Mouse (Mus musculus): Measurements from ENCODE around the gene Alox12. TPM values are rescaled to one million over a fixed set of nuclear protein-coding genes. Genes with fewer than 3 reads are reported as not detected.

Gene Alox12
- polyA plus RNA-seq (2014; fragmentation: Nextera tagmentation; extraction: Ambion mirVana), result 3.3 and 3.6 TPM in 2 replicates

DNA sequence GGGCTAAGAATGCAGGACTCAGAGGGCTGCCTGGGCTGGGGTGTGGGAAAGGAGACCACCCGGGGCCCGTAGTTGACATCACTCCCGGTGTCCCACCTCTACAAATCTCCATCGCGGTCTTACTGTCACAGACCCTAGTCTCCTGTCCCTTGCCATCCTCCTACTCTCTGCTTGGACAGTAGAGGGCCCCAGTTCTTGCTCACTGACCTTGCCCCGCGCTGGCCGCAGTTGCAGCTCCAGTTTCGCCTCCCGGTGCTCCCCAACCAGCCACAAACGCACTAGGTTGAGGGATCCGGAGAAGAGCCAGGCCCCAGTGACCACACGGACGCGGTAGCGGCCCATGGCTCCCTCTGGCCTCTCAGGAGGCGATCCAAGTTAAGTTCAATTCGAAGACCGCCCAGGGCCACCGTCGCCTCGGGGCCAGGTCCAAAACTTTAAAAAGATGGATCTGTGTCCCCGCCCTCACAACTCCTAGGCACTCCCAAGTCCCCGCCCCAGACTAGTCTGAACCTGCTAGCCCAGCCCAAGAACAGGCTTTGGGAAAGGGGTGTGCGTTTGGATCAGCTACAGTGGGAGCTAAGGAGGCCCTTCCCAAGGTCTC is at the start of gene Alox12:
Gene Alox12 (minus strand): TSS at position 423 of the 601 bp plus-strand sequence.
- Histone ChIP-seq H3K9me3 (ENCODE audit: control insufficient read depth, low read length) (no peaks in the 10 kb centered on the region), H3K4me3 (ENCODE audit: low read depth, low read length) (peak within 1 kb of the TSS; percentile 20; the same call in 1 of the 2 replicates), H3K36me3 (ENCODE audit: control insufficient read depth, insufficient read depth, low read length) (no peaks in the 10 kb centered on the region), H3K4me2 (ENCODE audit: low read depth, severe bottlenecking) (peak within 1 kb of the TSS; percentile 47), H3K4me1 (ENCODE audit: control insufficient read depth, insufficient read depth, low read length) (no peaks in the 10 kb centered on the region), H3K27me3 (ENCODE audit: control insufficient read depth, insufficient read depth, low read length) (peaks cover 34% of the 10 kb centered on the region), H3K9ac (ENCODE audit: low read length) (no peak within 1 kb of the TSS), H3K27ac (replicated peaks; ENCODE audit: low read depth, low read length) (no peak within 1 kb of the TSS)
- WGBS, result under 1% methylated on average over 25 of the region's 25 CpGs
- ATAC-seq (ENCODE audit: insufficient number of reproducible peaks, low FRiP score, low TSS enrichment, low read depth) (no peak), DNase-seq (ENCODE audit: low spot score) (peak; percentile 55)

DNA sequence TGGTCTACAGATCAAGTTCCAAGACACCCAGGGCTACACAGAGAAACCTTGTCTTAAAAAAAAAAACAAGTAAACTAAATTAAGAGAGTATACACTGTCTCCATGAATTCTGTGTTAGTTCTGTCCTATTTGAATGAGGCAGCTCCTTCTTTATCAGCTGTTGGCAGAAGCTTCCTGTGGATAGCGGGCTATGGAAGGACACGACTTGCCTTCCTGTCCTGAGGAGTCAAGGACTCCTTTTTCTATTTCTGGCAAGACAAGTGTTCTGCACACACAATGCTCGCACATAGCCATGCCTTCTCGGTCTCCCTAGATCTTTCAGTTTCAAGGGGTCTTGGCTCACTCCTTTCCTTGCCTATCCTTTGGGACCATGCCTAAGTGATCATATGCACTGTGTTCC is 47.1 kb upstream of the Alox12 start:
- H3K4me2 ChIP-seq (ENCODE audit: low read depth, severe bottlenecking), result no peak overlapping the region
- H3K27ac ChIP-seq (replicated peaks; ENCODE audit: low read depth, low read length), result no peak overlapping the region
- H3K36me3 ChIP-seq (ENCODE audit: control insufficient read depth, insufficient read depth, low read length), result no peaks in the 10 kb centered on the region
- WGBS, result 88% methylated on average over 4 of the region's 4 CpGs
- DNase-seq (ENCODE audit: low spot score) (no peak), ATAC-seq (ENCODE audit: insufficient number of reproducible peaks, low FRiP score, low TSS enrichment, low read depth) (no peak)
- no peaks in the 10 kb centered on the region for H3K9me3 ChIP-seq (ENCODE audit: control insufficient read depth, low read length)
- H3K4me1 ChIP-seq (ENCODE audit: control insufficient read depth, insufficient read depth, low read length), result no peaks in the 10 kb centered on the region
- H3K9ac ChIP-seq (ENCODE audit: low read length), result no peak overlapping the region
- H3K4me3 ChIP-seq (ENCODE audit: low read depth, low read length), result no peak overlapping the region
- no peaks in the 10 kb centered on the region for H3K27me3 ChIP-seq (ENCODE audit: control insufficient read depth, insufficient read depth, low read length)

DNA sequence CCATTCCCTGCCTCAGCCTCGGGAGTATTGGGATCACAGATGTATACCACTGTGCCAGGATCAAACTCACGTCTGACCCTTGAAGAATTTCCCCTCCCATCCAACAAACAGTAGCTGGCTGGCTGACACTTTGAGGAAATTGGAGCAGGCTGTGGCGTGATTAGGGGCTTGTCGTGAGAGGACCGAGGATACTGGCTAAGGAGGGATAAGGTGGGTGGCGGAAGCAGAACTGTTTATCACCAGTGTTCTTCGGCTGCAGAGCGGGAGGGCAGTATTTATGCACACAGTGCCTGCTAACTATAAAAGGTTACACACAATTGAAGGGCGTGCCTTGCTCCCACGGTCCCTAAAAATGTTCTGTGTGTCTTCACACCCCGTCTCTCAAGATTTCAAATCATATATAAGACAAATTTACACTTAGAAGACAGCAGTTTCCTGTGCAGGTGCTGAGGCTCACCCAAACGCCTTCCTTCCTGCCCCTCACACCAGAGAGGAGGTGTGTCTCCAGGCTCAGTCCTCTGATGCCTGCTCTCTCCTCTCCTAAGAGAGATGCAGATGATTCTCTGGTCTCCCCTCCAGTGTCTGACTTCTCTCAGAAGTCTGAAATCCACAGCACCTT is 42.8 kb upstream of the Alox12 start:
- DNase-seq (ENCODE audit: low spot score) (no peak), ATAC-seq (ENCODE audit: insufficient number of reproducible peaks, low FRiP score, low TSS enrichment, low read depth) (no peak)
- no peaks in the 10 kb centered on the region for H3K27me3 ChIP-seq (ENCODE audit: control insufficient read depth, insufficient read depth, low read length)
- WGBS, result 52% methylated on average over 12 of the region's 12 CpGs
- no peak overlapping the region for H3K27ac ChIP-seq (replicated peaks; ENCODE audit: low read depth, low read length)
- no peaks in the 10 kb centered on the region for H3K9me3 ChIP-seq (ENCODE audit: control insufficient read depth, low read length)
- no peak overlapping the region for H3K9ac ChIP-seq (ENCODE audit: low read length)
- H3K4me3 ChIP-seq (ENCODE audit: low read depth, low read length), result no peak overlapping the region
- H3K4me1 ChIP-seq (ENCODE audit: control insufficient read depth, insufficient read depth, low read length), result no peaks in the 10 kb centered on the region
- H3K4me2 ChIP-seq (ENCODE audit: low read depth, severe bottlenecking), result no peak overlapping the region
- H3K36me3 ChIP-seq (ENCODE audit: control insufficient read depth, insufficient read depth, low read length), result no peaks in the 10 kb centered on the region

DNA sequence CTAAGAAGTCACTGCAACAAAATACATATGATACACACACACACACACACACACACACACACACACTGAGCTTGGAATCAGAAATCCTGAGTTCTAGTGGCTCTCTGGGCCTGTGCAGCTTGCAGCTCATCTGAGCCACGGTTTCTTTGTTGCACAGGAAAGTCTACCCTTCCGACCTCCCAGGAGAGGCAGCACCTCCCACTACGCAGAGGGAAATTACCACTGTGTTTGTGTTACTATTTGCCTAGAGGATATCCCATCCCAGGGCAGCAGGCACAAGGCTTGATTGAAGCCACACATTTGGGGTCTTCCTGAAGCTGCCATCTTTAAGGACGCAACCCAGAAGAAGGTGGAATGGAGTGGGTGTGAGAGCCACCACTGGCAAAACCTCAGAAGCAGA is 42.3 kb upstream of the Alox12 start:
- DNase-seq (ENCODE audit: low spot score), result no peak
- WGBS, result 60% methylated on average over 4 of the region's 4 CpGs

DNA sequence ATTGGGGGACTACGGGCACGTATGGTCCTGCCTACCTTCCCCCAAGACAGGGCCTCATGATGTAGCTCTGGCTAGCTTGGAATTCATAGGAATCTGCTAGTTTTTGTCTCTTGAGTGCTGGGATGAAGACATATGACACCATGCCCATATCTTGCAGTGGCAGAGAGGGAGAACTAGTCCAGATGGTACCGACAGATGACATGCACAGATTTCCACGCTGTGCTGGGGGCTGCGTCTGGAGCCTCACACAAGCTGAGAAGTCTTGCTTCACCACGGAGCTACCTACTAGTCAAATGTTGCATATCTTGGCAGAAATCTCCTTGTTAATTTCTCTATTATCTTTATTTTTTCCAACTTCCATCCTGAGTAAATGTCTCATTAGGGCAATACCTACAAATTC is 38.7 kb upstream of the Alox12 start:
- no peak overlapping the region for H3K9ac ChIP-seq (ENCODE audit: low read length)
- H3K4me1 ChIP-seq (ENCODE audit: control insufficient read depth, insufficient read depth, low read length), result no peaks in the 10 kb centered on the region
- no peaks in the 10 kb centered on the region for H3K27me3 ChIP-seq (ENCODE audit: control insufficient read depth, insufficient read depth, low read length)
- 92% methylated on average over 6 of the region's 6 CpGs for WGBS
- H3K27ac ChIP-seq (replicated peaks; ENCODE audit: low read depth, low read length), result no peak overlapping the region
- DNase-seq (ENCODE audit: low spot score), result no peak
- H3K36me3 ChIP-seq (ENCODE audit: control insufficient read depth, insufficient read depth, low read length), result no peaks in the 10 kb centered on the region
- no peak for ATAC-seq (ENCODE audit: insufficient number of reproducible peaks, low FRiP score, low TSS enrichment, low read depth)
- no peak overlapping the region for H3K4me2 ChIP-seq (ENCODE audit: low read depth, severe bottlenecking)
- no peaks in the 10 kb centered on the region for H3K9me3 ChIP-seq (ENCODE audit: control insufficient read depth, low read length)
- H3K4me3 ChIP-seq (ENCODE audit: low read depth, low read length), result no peak overlapping the region

More for the DNA sequence above, 42.3 kb upstream of the Alox12 start:
- no peak for ATAC-seq (ENCODE audit: insufficient number of reproducible peaks, low FRiP score, low TSS enrichment, low read depth)
- H3K36me3 ChIP-seq (ENCODE audit: control insufficient read depth, insufficient read depth, low read length), result no peaks in the 10 kb centered on the region
- H3K4me3 ChIP-seq (ENCODE audit: low read depth, low read length), result no peak overlapping the region
- no peak overlapping the region for H3K9ac ChIP-seq (ENCODE audit: low read length)
- H3K4me2 ChIP-seq (ENCODE audit: low read depth, severe bottlenecking), result no peak overlapping the region
- H3K4me1 ChIP-seq (ENCODE audit: control insufficient read depth, insufficient read depth, low read length), result no peaks in the 10 kb centered on the region
- H3K27ac ChIP-seq (replicated peaks; ENCODE audit: low read depth, low read length), result no peak overlapping the region
- H3K9me3 ChIP-seq (ENCODE audit: control insufficient read depth, low read length), result no peaks in the 10 kb centered on the region
- H3K27me3 ChIP-seq (ENCODE audit: control insufficient read depth, insufficient read depth, low read length), result no peaks in the 10 kb centered on the region

DNA sequence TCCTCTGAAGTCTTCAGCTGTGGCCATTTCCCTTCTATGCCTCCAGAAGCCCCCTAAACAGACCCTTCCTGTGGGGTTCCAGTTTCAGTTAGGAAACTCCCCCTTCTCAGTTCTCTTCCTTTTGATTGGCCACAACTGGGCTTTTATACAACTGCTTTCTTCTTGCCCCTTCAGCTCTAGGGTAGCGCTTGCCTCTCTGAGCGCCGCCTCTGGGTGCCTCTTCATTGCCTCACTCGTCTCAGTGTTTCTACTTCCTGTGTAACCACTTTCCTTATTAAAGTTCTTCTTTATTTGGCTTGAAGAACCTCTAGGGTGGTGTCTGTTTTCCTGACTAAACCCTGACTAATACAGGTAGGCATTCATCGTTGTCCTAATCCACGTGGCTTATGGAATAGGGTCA is 36.1 kb upstream of the Alox12 start:
- H3K27me3 ChIP-seq (ENCODE audit: control insufficient read depth, insufficient read depth, low read length), result no peaks in the 10 kb centered on the region
- 87% methylated on average over 6 of the region's 6 CpGs for WGBS

DNA sequence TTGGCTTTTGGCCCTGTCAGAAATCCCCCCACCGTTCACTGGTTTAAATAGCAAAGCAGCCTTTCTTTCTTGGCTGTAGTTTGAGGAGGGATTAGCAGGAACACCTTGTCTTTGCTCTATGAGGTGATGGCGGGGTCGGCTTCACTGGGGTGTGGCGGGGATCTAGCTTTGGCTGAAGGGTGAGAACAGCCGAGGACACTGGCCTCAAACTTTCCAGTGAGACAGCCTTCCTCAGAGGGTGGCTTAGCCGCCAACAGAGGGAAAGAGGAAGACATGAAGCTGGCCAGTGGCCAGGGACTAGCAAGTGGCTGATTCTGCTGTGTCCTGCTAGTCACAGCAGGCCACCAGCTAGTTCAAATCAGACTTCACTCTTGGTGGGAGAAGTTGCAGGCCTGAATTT is 34.1 kb upstream of the Alox12 start:
- Histone ChIP-seq H3K9ac (ENCODE audit: low read length) (no peak overlapping the region), H3K4me3 (ENCODE audit: low read depth, low read length) (no peak overlapping the region), H3K27me3 (ENCODE audit: control insufficient read depth, insufficient read depth, low read length) (no peaks in the 10 kb centered on the region), H3K27ac (replicated peaks; ENCODE audit: low read depth, low read length) (no peak overlapping the region), H3K36me3 (ENCODE audit: control insufficient read depth, insufficient read depth, low read length) (no peaks in the 10 kb centered on the region), H3K4me2 (ENCODE audit: low read depth, severe bottlenecking) (no peak overlapping the region), H3K4me1 (ENCODE audit: control insufficient read depth, insufficient read depth, low read length) (no peaks in the 10 kb centered on the region), H3K9me3 (ENCODE audit: control insufficient read depth, low read length) (no peaks in the 10 kb centered on the region)
- 53% methylated on average over 6 of the region's 6 CpGs for WGBS
- DNase-seq (ENCODE audit: low spot score) (no peak), ATAC-seq (ENCODE audit: insufficient number of reproducible peaks, low FRiP score, low TSS enrichment, low read depth) (no peak)

More for the DNA sequence above, 36.1 kb upstream of the Alox12 start:
- DNase-seq (ENCODE audit: low spot score) (no peak), ATAC-seq (ENCODE audit: insufficient number of reproducible peaks, low FRiP score, low TSS enrichment, low read depth) (no peak)
- H3K4me2 ChIP-seq (ENCODE audit: low read depth, severe bottlenecking), result no peak overlapping the region
- H3K9me3 ChIP-seq (ENCODE audit: control insufficient read depth, low read length), result no peaks in the 10 kb centered on the region
- H3K36me3 ChIP-seq (ENCODE audit: control insufficient read depth, insufficient read depth, low read length), result no peaks in the 10 kb centered on the region
- H3K4me3 ChIP-seq (ENCODE audit: low read depth, low read length), result no peak overlapping the region
- no peak overlapping the region for H3K9ac ChIP-seq (ENCODE audit: low read length)
- H3K27ac ChIP-seq (replicated peaks; ENCODE audit: low read depth, low read length), result no peak overlapping the region
- no peaks in the 10 kb centered on the region for H3K4me1 ChIP-seq (ENCODE audit: control insufficient read depth, insufficient read depth, low read length)

DNA sequence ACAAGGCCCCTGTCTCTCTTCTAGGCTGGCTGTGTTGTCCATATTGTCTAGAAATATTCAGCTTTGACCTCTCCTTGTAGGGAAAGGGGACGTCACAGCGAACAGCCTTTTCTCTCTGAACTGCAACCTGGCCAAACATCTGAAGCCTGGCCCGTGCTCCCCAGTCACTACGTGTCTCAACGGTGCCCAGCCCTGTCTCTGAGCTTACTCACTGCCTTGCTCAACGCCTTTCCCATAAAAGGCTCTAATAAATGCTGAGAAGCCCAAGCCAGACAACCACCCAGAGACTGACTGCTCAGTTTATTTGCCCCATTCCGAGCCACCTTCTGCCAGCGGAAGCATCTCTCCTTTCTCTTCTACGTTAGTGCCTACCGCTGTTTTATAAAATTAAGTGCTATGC is 32.9 kb upstream of the Alox12 start:
- H3K4me2 ChIP-seq (ENCODE audit: low read depth, severe bottlenecking), result no peak overlapping the region
- no peak overlapping the region for H3K4me3 ChIP-seq (ENCODE audit: low read depth, low read length)
- no peak overlapping the region for H3K27ac ChIP-seq (replicated peaks; ENCODE audit: low read depth, low read length)
- no peaks in the 10 kb centered on the region for H3K36me3 ChIP-seq (ENCODE audit: control insufficient read depth, insufficient read depth, low read length)
- ATAC-seq (ENCODE audit: insufficient number of reproducible peaks, low FRiP score, low TSS enrichment, low read depth) (no peak), DNase-seq (ENCODE audit: low spot score) (no peak)
- no peaks in the 10 kb centered on the region for H3K4me1 ChIP-seq (ENCODE audit: control insufficient read depth, insufficient read depth, low read length)
- no peak overlapping the region for H3K9ac ChIP-seq (ENCODE audit: low read length)
- no peaks in the 10 kb centered on the region for H3K9me3 ChIP-seq (ENCODE audit: control insufficient read depth, low read length)
- no peaks in the 10 kb centered on the region for H3K27me3 ChIP-seq (ENCODE audit: control insufficient read depth, insufficient read depth, low read length)
- WGBS, result 70% methylated on average over 10 of the region's 10 CpGs

DNA sequence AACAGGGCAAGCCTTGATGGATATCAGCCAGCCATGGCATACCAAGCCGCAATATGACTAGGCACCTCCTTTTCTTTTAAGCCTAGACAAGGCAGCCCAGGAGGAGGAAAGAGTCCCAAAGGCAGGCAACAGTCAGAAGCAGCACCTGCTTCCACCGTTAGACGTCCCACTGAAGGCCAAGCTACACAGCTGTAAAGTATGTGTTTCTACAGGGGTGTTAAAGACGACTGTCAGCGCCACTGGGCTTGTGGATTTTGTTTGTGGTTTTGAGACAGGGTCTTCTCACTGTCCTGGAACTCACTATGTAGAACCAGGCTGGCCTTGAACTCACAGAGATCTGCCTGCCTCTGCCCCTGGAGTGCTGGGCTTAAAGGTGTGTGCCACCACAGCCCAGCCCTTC is 30.5 kb upstream of the Alox12 start:
- no peak overlapping the region for H3K4me2 ChIP-seq (ENCODE audit: low read depth, severe bottlenecking)
- no peaks in the 10 kb centered on the region for H3K4me1 ChIP-seq (ENCODE audit: control insufficient read depth, insufficient read depth, low read length)
- H3K9me3 ChIP-seq (ENCODE audit: control insufficient read depth, low read length), result no peaks in the 10 kb centered on the region
- ATAC-seq (ENCODE audit: insufficient number of reproducible peaks, low FRiP score, low TSS enrichment, low read depth) (no peak), DNase-seq (ENCODE audit: low spot score) (no peak)
- no peak overlapping the region for H3K4me3 ChIP-seq (ENCODE audit: low read depth, low read length)
- H3K9ac ChIP-seq (ENCODE audit: low read length), result no peak overlapping the region
- no peaks in the 10 kb centered on the region for H3K27me3 ChIP-seq (ENCODE audit: control insufficient read depth, insufficient read depth, low read length)
- H3K27ac ChIP-seq (replicated peaks; ENCODE audit: low read depth, low read length), result no peak overlapping the region
- WGBS, result 75% methylated on average over 5 of the region's 5 CpGs
- H3K36me3 ChIP-seq (ENCODE audit: control insufficient read depth, insufficient read depth, low read length), result no peaks in the 10 kb centered on the region

Measured in limb, embryonic 11.5 days (tissue).